In genomic region chr8:104096644-104097043, GRCm38 (mm10) we compare ENCODE assay signal across 10 mouse cellular contexts. TPM values are rescaled to one million over a fixed set of nuclear protein-coding genes. Genes with fewer than 3 reads are reported as not detected.
A peak's percentile ranks its signal among the peaks of the same experiment; 100 is the strongest.
DNase-seq lines count a peak whose midpoint lies in the region; ATAC-seq lines count a peak whose summit lies in the region.
"Had no signal": no experiment of that assay in that cellular context is flagged by ENCODE, and none has a peak within 500 bp of the region (broad histone marks: within the 10 kb centered on the region; RNA-seq: fewer than 3 reads in every experiment).

No protein-coding gene starts in this region.

- DNase-seq in liver, embryonic 13.5 days = no peak
- DNase-seq in heart, adult 9 months (ENCODE audit: low spot score in 2 of 2) = peak; percentile 60 to 88
- DNase-seq in heart, postnatal 14 days = peak; percentile 42 to 43
- peak; percentile 45 for DNase-seq in lung, postnatal 36 days
- DNase-seq in layer of hippocampus, adult 8-10 months (ENCODE audit: low spot score in 2 of 2) = no peak
- DNase-seq in thymus, postnatal 36 days = no peak
- DNase-seq: cerebellum, adult 18-20 months had no signal

- H3K27me3 ChIP-seq in liver, embryonic 13.5 days = no peaks in the 10 kb centered on the region
- no peaks in the 10 kb centered on the region for H3K27me3 ChIP-seq in liver, embryonic 12.5 days (replicated peaks)
- H3K27me3 ChIP-seq: forebrain, embryonic 13.5 days; hindbrain, embryonic 13.5 days had no signal

- H3K4me2 ChIP-seq in liver, embryonic 13.5 days = no peak overlapping the region
- no peak overlapping the region for H3K4me2 ChIP-seq in liver, embryonic 12.5 days
- H3K4me2 ChIP-seq: forebrain, embryonic 13.5 days; hindbrain, embryonic 13.5 days had no signal

- no peak overlapping the region for H3K27ac ChIP-seq in liver, embryonic 13.5 days
- no peak overlapping the region for H3K27ac ChIP-seq in liver, embryonic 12.5 days
- H3K27ac ChIP-seq: forebrain, embryonic 13.5 days; hindbrain, embryonic 13.5 days had no signal

- H3K4me1 ChIP-seq in liver, embryonic 13.5 days (replicated peaks) = peaks cover 29% of the 10 kb centered on the region
- peaks cover 31% of the 10 kb centered on the region for H3K4me1 ChIP-seq in liver, embryonic 12.5 days

- no peaks in the 10 kb centered on the region for H3K9me3 ChIP-seq in liver, embryonic 13.5 days (replicated peaks)
- H3K9me3 ChIP-seq in liver, embryonic 12.5 days (replicated peaks) = no peaks in the 10 kb centered on the region
- H3K9me3 ChIP-seq: forebrain, embryonic 13.5 days; hindbrain, embryonic 13.5 days had no signal

- 43% methylated on average over 10 of the region's 10 CpGs for WGBS in liver, embryonic 13.5 days (ENCODE audit: insufficient replicate concordance)
- 36% methylated on average over 10 of the region's 10 CpGs for WGBS in liver, embryonic 12.5 days (ENCODE audit: insufficient replicate concordance)

- no peak overlapping the region for H3K4me3 ChIP-seq in liver, embryonic 13.5 days (replicated peaks)
- no peak overlapping the region for H3K4me3 ChIP-seq in liver, embryonic 12.5 days
- H3K4me3 ChIP-seq: forebrain, embryonic 13.5 days; hindbrain, embryonic 13.5 days had no signal

- intact Hi-C loops in heart, postnatal 14 days (cut with DNase I) = loop anchor here (10.0 kb wide), 1 partner anchor 238 kb away; the partner anchor contains the start of gene Cmtm3

- no peaks in the 10 kb centered on the region for H3K36me3 ChIP-seq in liver, embryonic 13.5 days
- no peaks in the 10 kb centered on the region for H3K36me3 ChIP-seq in liver, embryonic 12.5 days
- H3K36me3 ChIP-seq: hindbrain, embryonic 13.5 days had no signal

- H3K9ac ChIP-seq in liver, embryonic 13.5 days = no peak overlapping the region
- no peak overlapping the region for H3K9ac ChIP-seq in liver, embryonic 12.5 days
- H3K9ac ChIP-seq: forebrain, embryonic 13.5 days; hindbrain, embryonic 13.5 days had no signal

- ATAC-seq in liver, embryonic 13.5 days (ENCODE audit: low read depth) = 0 out of 2 replicates have a peak, but pooled peaks have one; percentile 18
- no peak for ATAC-seq in liver, embryonic 12.5 days
- ATAC-seq: forebrain, embryonic 13.5 days had no signal

RNA-seq across cellular contexts. Expression of gene Cdh5, which starts 4.8 kb away (rescaled TPM):
- polyA plus RNA-seq in liver, embryonic 13.5 days (2015; fragmentation: Nextera tagmentation; extraction: Ambion mirVana) = 6.0 and 8.0 TPM in 2 replicates
- polyA plus RNA-seq in liver, embryonic 12.5 days (2016; fragmentation: Nextera tagmentation; extraction: Ambion mirVana) = 9.4 and 9.9 TPM in 2 replicates
- 100 to 1,000 TPM; 234 to 242 TPM for total RNA-seq in heart, postnatal 14 days (2021)
- total RNA-seq in layer of hippocampus, adult 8-10 months (2022) = 10 to 100 TPM in 1 of 4 experiments, 1 to 10 TPM in 3; 9.3 to 10.4 (median 9.7) TPM

Comparison
In these comparisons a context has a peak if more than half of its experiments do, and no peak if none do; other contexts are left out.
1. DNase-seq: peak in heart, adult 9 months (2 of 2), heart, postnatal 14 days (2 of 2) and lung, postnatal 36 days (single experiment); none in liver, embryonic 13.5 days (single experiment), layer of hippocampus, adult 8-10 months (0 of 2) and thymus, postnatal 36 days (0 of 2).
2. RNA of gene Cdh5, which starts 4.8 kb away (total RNA-seq): 234 to 242 TPM in heart, postnatal 14 days; 9.3 to 10.4 TPM in layer of hippocampus, adult 8-10 months; every median in the first group is over 10 times any median in the second.